Mouse (Mus musculus) hindbrain, embryonic 11.5 days (tissue): ENCODE results near the gene Gm21936. TPM values are rescaled to one million over a fixed set of nuclear protein-coding genes. Genes with fewer than 3 reads are reported as not detected.
"Not testable (repeated sequence)": the region's sequence is repeated elsewhere in the genome, so short reads cannot be mapped to it uniquely, and the experiment has no call there.

Experiments used
- ATAC-seq: fragments of 200-750 bp; cut with Nextera tagmentation; 2 replicates; pipeline ENCODE4 v1.8.0; 2017; ENCODE audit warnings: mild to moderate bottlenecking, moderate TSS enrichment, moderate library complexity; ENCODE audit not compliant: low FRiP score
- DNase-seq: peaks from one replicate; pipeline ENCODE4 v3.0.0-alpha.2; 2015; ENCODE audit warnings: low spot score
- H3K27ac ChIP-seq: fragments of 300-500 bp; sonication (generic); 2 replicates; pipeline ENCODE4 v1.5.1; 2014; ENCODE audit warnings: mild to moderate bottlenecking, low read depth, low read length
- H3K27me3 ChIP-seq: fragments of 300-500 bp; sonication (generic); 2 replicates; pipeline ENCODE4 v1.6.1; 2014; ENCODE audit warnings: mild to moderate bottlenecking, low read length, moderate library complexity, mixed read lengths; ENCODE audit not compliant: control insufficient read depth, insufficient read depth
- H3K36me3 ChIP-seq: fragments of 300-500 bp; sonication (generic); 2 replicates; pipeline ENCODE4 v1.6.1; 2014; ENCODE audit warnings: mild to moderate bottlenecking, low read length, moderate library complexity, mixed read lengths; ENCODE audit not compliant: control insufficient read depth, insufficient read depth
- H3K4me1 ChIP-seq: fragments of 300-500 bp; sonication (generic); replicated peaks from 2 replicates; pipeline ENCODE4 v1.6.1; 2014; ENCODE audit warnings: low read length, mixed read lengths; ENCODE audit not compliant: control insufficient read depth, insufficient read depth
- H3K4me2 ChIP-seq: fragments of 300-500 bp; sonication (generic); replicated peaks from 2 replicates; pipeline ENCODE4 v1.6.1; 2014; ENCODE audit warnings: mild to moderate bottlenecking, low read depth, low read length
- H3K4me3 ChIP-seq: fragments of 300-500 bp; sonication (generic); 2 replicates; pipeline ENCODE4 v1.5.1; 2014; ENCODE audit warnings: low read depth, low read length
- H3K9ac ChIP-seq: fragments of 300-500 bp; sonication (generic); 2 replicates; pipeline ENCODE4 v1.6.1; 2014; ENCODE audit warnings: low read depth, low read length
- H3K9me3 ChIP-seq: fragments of 300-500 bp; sonication (generic); 2 replicates; pipeline ENCODE4 v1.6.1; 2016; ENCODE audit warnings: low read length; ENCODE audit not compliant: control insufficient read depth
- WGBS: fragments of 180-500 bp; shearing (Covaris S2); extraction: QIAGEN DNeasy Blood & Tissue Kit; methylation state at CpG from one replicate; pipeline ENCODE4 v1.1.7; 2014; 5-methylcytosine and 5-hydroxymethylcytosine counted together
- polyA plus RNA-seq: library from polyadenylated mRNA; unstranded; fragments of >200 nt; fragmentation: Nextera tagmentation; extraction: Ambion mirVana; gene quantifications from 2 replicates; pipeline ENCODE4 v1.2.1, GENCODE M21; 2014

Gm21936 gene
- polyA plus RNA-seq, result not detected in 2 replicates

GRCm38 (mm10) chr12:87795212-87795611 is at the start of gene Gm21936:
Gm21936 (plus strand) TSS chr12:87795512.
- H3K9me3 ChIP-seq, H3K4me3 ChIP-seq, H3K36me3 ChIP-seq, H3K4me1 ChIP-seq, H3K4me2 ChIP-seq, DNase-seq, ATAC-seq, H3K27me3 ChIP-seq, H3K9ac ChIP-seq, H3K27ac ChIP-seq: not testable (repeated sequence)
- WGBS, result 82% methylated on average over 1 of the region's 1 CpGs

- H3K4me2 ChIP-seq, H3K36me3 ChIP-seq, H3K9ac ChIP-seq, H3K9me3 ChIP-seq, DNase-seq, ATAC-seq, H3K4me3 ChIP-seq, H3K27ac ChIP-seq, H3K27me3 ChIP-seq, H3K4me1 ChIP-seq: not testable (repeated sequence)
- WGBS, result 86% methylated on average over 4 of the region's 4 CpGs
Measured at GRCm38 (mm10) chr12:87775655-87776054, 19.7 kb upstream of the Gm21936 start, which contains the start of gene Gm21319. Gm21319 (minus strand) TSS chr12:87775755.

GRCm38 (mm10) chr12:87797971-87798370 is 2.7 kb downstream of the Gm21936 start:
- H3K27ac ChIP-seq, H3K9ac ChIP-seq, H3K27me3 ChIP-seq, H3K4me1 ChIP-seq, H3K9me3 ChIP-seq, H3K36me3 ChIP-seq, DNase-seq, ATAC-seq, H3K4me3 ChIP-seq, H3K4me2 ChIP-seq: not testable (repeated sequence)
- WGBS, result 93% methylated on average over 5 of the region's 5 CpGs

- H3K9me3 ChIP-seq, H3K9ac ChIP-seq, H3K36me3 ChIP-seq, H3K4me2 ChIP-seq, H3K4me1 ChIP-seq, ATAC-seq, H3K27ac ChIP-seq, H3K27me3 ChIP-seq, H3K4me3 ChIP-seq, DNase-seq: not testable (repeated sequence)
- 84% methylated on average over 5 of the region's 6 CpGs for WGBS
Measured at GRCm38 (mm10) chr12:87816277-87816676, 21.0 kb downstream of the Gm21936 start, which contains the start of gene BB287469. BB287469 (plus strand) TSS chr12:87816577.

- not testable (repeated sequence) for H3K36me3 ChIP-seq, H3K4me2 ChIP-seq, H3K27ac ChIP-seq, H3K9me3 ChIP-seq, ATAC-seq, H3K4me3 ChIP-seq, H3K27me3 ChIP-seq, H3K4me1 ChIP-seq, H3K9ac ChIP-seq, DNase-seq
- WGBS, result 67% methylated on average over 1 of the region's 2 CpGs
Measured at GRCm38 (mm10) chr12:87842239-87842638, 46.9 kb downstream of the Gm21936 start, which contains the start of gene Gm2001. Gm2001 (minus strand) TSS chr12:87842339.

Other genes with a start within 250 kb of the Gm21936 start
- gene Oog1, start 192.8 kb upstream of the Gm21936 start, polyA plus RNA-seq, result not detected in 2 replicates
- gene Gm4027, start 176.6 kb upstream of the Gm21936 start, polyA plus RNA-seq, result not detected in 2 replicates
- gene Gm16381, start 150.9 kb upstream of the Gm21936 start, polyA plus RNA-seq, result not detected in 2 replicates
- not detected in 2 replicates for gene Gm21319, start 19.8 kb upstream of the Gm21936 start, polyA plus RNA-seq
- gene BB287469, start 21.1 kb downstream of the Gm21936 start, polyA plus RNA-seq, result not detected in 2 replicates
- gene Gm2001, start 46.8 kb downstream of the Gm21936 start, polyA plus RNA-seq, result not detected in 2 replicates
- gene Gm2016, start 78.6 kb downstream of the Gm21936 start, polyA plus RNA-seq, result not detected in 2 replicates
- not detected in 2 replicates for gene Gm2022, start 99.9 kb downstream of the Gm21936 start, polyA plus RNA-seq
- gene Gm2035, start 124.3 kb downstream of the Gm21936 start, polyA plus RNA-seq, result not detected in 2 replicates
- not detected in 2 replicates for gene Gm2042, start 158.6 kb downstream of the Gm21936 start, polyA plus RNA-seq
- gene Gm2075, start 216.3 kb downstream of the Gm21936 start, polyA plus RNA-seq, result not detected in 2 replicates
- not detected in 2 replicates for gene Gm6803, start 223.3 kb downstream of the Gm21936 start, polyA plus RNA-seq
- gene Gm2056, start 231.5 kb downstream of the Gm21936 start, polyA plus RNA-seq, result not detected in 2 replicates